Mouse (Mus musculus): ENCODE results near the gene Dlx1. TPM values are rescaled to one million over a fixed set of nuclear protein-coding genes. Genes with fewer than 3 reads are reported as not detected.
A peak's percentile ranks its signal among the peaks of the same experiment; 100 is the strongest.

Dlx1 gene
- polyA plus RNA-seq, 1 experiment, result 93.3 TPM

DNA sequence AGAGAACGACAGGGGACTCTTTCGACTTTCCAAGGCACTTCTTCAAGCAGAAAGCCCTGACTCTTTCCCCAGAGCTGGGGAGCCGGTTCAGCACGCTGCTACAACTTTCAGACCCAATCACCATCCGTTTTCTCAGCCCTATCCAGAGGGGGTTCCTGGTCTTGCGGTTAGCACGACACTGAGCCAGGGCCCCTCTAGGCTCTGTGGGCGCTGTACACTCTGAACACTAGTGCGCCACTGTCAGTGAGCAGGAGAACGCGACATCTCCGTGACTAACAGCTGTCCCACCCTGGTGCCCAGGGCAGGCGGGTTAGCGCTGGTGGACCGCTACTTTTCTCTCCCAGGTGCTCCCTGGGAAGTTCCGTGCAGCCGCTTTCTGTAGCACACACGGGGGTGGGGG, 23.8 kb downstream of the Dlx1 start:
- no peak for DNase-seq (ENCODE audit: low read depth)

GRCm38 (mm10) chr2:71556071-71556470, 28.2 kb downstream of the Dlx1 start:
- DNase-seq (ENCODE audit: low read depth), result no peak
- no peak; the same call in 1 of the 2 replicates for TF ChIP-seq CTCF (IDR thresholded peaks at IDR 0.05; ENCODE audit: borderline replicate concordance, extremely low read depth, insufficient read depth, insufficient read length)
- TF ChIP-seq POLR2A (IDR thresholded peaks at IDR 0.05; ENCODE audit: borderline replicate concordance, extremely low read depth, insufficient read depth, insufficient read length, poor library complexity, severe bottlenecking), result no peak

More for the DNA sequence above, 23.8 kb downstream of the Dlx1 start:
- TF ChIP-seq CTCF (IDR thresholded peaks at IDR 0.05; ENCODE audit: borderline replicate concordance, extremely low read depth, insufficient read depth, insufficient read length), result no peak
- no peak for TF ChIP-seq POLR2A (IDR thresholded peaks at IDR 0.05; ENCODE audit: borderline replicate concordance, extremely low read depth, insufficient read depth, insufficient read length, poor library complexity, severe bottlenecking)

DNA sequence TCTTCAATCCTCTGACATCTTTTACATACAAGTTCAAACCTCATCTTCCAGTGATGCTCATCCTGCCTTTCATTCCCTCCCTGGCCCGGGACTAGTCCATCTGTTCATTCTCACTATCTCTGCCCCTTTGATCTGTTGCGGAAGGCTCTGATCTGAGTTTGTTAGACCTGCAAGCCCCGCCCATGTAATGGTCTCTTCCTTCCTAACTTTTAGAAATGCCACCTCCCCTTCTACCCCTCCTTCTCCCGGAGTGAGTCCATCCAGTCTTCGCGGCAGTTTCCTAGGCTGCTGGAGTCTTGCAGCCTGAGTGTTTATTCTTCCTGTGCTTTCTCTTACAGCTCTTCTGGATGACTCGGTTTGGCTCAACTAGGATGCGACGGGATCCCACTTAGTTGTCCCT, 38.6 kb downstream of the Dlx1 start:
- TF ChIP-seq CTCF (IDR thresholded peaks at IDR 0.05; ENCODE audit: borderline replicate concordance, extremely low read depth, insufficient read depth, insufficient read length), result no peak
- TF ChIP-seq POLR2A (IDR thresholded peaks at IDR 0.05; ENCODE audit: borderline replicate concordance, extremely low read depth, insufficient read depth, insufficient read length, poor library complexity, severe bottlenecking), result no peak
- no peak for DNase-seq (ENCODE audit: low read depth)

DNA sequence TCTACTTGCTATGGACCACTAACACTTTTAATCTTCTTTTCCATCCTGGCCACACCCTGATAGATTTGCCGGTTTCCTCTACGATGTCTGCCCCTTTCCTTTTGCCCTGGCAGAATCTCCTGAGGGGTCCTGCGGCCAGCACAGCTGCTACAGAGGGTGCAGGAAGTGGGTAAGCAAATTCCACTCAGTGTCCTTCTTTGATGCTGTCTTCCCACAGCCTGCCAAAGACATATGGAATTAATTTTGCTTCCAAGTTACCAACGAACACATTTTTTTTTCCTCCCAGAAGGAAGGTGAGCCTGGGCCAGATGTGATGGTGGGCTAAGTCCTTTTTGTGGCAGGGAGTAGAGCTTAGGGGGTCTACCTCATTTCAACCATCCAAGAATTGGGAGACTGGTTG, 45.8 kb downstream of the Dlx1 start:
- TF ChIP-seq POLR2A (IDR thresholded peaks at IDR 0.05; ENCODE audit: borderline replicate concordance, extremely low read depth, insufficient read depth, insufficient read length, poor library complexity, severe bottlenecking) (no peak), CTCF (IDR thresholded peaks at IDR 0.05; ENCODE audit: borderline replicate concordance, extremely low read depth, insufficient read depth, insufficient read length) (no peak)
- no peak for DNase-seq (ENCODE audit: low read depth)

DNA sequence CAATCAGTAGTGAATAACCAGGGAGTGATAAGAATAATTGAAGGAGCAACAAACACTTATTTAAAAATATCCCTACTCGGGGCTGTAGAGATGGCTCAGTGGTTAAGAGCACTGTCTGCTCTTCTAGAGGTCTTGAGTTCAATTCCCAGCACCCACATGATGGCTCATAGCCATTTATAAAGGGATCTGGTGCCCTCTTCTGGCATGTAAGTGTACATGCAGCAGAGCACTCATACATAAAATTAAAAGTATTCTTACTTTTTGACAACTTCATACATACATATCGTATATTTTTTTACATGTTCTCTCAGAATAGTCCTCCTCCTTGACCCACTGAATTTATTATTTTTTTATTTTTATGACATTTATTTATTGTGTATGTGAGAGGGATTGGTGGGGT, 49.1 kb downstream of the Dlx1 start:
- DNase-seq (ENCODE audit: low read depth), result no peak
- TF ChIP-seq POLR2A (IDR thresholded peaks at IDR 0.05; ENCODE audit: borderline replicate concordance, extremely low read depth, insufficient read depth, insufficient read length, poor library complexity, severe bottlenecking) (no peak), CTCF (IDR thresholded peaks at IDR 0.05; ENCODE audit: borderline replicate concordance, extremely low read depth, insufficient read depth, insufficient read length) (no peak)

DNA sequence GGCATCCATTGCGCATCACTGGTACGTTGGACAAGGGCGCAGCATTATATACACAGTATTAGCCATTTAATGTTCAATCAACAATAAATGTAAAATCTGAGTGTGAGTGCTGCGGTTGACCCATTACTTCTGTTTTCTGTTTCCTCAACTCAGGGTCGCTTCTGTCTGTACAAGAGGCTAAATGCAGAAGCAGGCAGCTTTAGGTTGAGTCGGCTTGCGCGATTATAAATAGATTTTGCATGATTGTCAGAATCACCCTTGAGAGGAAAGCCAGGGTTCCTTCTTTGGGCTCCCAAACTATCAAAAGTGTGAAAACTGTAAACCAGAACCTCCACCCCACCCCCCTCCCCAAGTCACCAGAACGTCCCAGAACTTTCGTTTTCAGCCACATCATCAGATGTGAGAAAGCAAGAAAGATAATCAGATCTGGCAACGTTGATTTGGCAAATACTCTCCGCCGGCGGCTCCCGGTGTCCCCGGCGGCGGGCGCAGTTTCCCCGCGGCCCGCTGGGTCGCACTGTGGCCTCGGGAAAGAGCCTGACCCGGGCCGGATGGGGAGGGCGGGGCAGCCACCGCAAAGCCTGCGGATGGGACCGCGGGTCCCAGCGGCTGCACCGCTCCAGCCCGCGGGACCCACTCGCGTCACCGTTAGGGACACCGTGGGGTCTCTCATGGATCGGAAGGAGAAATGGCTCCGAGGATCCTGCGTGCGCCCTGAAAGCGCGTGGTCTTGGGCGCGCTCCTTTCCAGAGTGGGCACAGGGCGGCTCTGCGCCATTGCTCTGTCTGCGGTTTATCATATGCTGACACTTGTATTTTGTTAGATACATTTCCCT, 52.9 kb downstream of the Dlx1 start:
- peak; percentile 72 for DNase-seq (ENCODE audit: low read depth)
- TF ChIP-seq POLR2A (IDR thresholded peaks at IDR 0.05; ENCODE audit: borderline replicate concordance, extremely low read depth, insufficient read depth, insufficient read length, poor library complexity, severe bottlenecking) (no peak), CTCF (IDR thresholded peaks at IDR 0.05; ENCODE audit: borderline replicate concordance, extremely low read depth, insufficient read depth, insufficient read length) (peak; percentile 59)

DNA sequence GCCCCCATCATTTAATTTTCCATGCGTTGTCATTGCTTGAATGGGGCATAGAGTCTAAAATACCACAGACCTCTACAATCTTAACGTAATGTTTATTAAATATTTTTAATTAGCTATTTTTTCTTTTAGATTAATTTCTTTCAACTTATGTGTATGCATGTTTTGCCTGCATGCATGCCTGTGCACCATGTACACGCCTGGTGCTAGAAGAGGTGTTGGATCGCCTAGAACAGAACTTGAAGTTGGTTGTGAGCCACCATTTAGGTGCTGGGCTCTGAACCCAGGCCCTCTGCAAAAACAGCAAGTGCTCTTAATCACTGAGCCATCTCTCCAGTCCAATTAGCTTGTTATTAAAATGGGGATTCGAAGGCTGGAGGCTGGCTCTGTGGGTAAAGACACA, 53.6 kb downstream of the Dlx1 start:
- DNase-seq (ENCODE audit: low read depth), result peak; percentile 18
- TF ChIP-seq CTCF (IDR thresholded peaks at IDR 0.05; ENCODE audit: borderline replicate concordance, extremely low read depth, insufficient read depth, insufficient read length) (no peak), POLR2A (IDR thresholded peaks at IDR 0.05; ENCODE audit: borderline replicate concordance, extremely low read depth, insufficient read depth, insufficient read length, poor library complexity, severe bottlenecking) (no peak)

Other genes with a start within 250 kb of the Dlx1 start
- 65.5 and 73.7 TPM in 2 replicates for gene Slc25a12, start 160.4 kb upstream of the Dlx1 start, polyA plus RNA-seq (2012; rRNA removed)
- 35.6 and 50.3 TPM in 2 replicates for gene Hat1, start 139.2 kb upstream of the Dlx1 start, polyA plus RNA-seq (2012; rRNA removed)
- gene Metap1d, start 74.8 kb upstream of the Dlx1 start, polyA plus RNA-seq (2012; rRNA removed), result 42.5 and 77.8 TPM in 2 replicates
- gene Dlx2, start 18.6 kb downstream of the Dlx1 start, polyA plus RNA-seq (2012; rRNA removed), result 32.8 and 48.3 TPM in 2 replicates
- gene Itga6, start 217.5 kb downstream of the Dlx1 start, polyA plus RNA-seq (2012; rRNA removed), result 30.7 and 36.8 TPM in 2 replicates

Measured in brain, embryonic 14.5 days (tissue).